Mouse (Mus musculus): ENCODE data around the gene Ceacam19. TPM values are rescaled to one million over a fixed set of nuclear protein-coding genes. Genes with fewer than 3 reads are reported as not detected.

The Ceacam19 gene
- polyA plus RNA-seq, 1 experiment from 2014 or later, result not detected

DNA sequence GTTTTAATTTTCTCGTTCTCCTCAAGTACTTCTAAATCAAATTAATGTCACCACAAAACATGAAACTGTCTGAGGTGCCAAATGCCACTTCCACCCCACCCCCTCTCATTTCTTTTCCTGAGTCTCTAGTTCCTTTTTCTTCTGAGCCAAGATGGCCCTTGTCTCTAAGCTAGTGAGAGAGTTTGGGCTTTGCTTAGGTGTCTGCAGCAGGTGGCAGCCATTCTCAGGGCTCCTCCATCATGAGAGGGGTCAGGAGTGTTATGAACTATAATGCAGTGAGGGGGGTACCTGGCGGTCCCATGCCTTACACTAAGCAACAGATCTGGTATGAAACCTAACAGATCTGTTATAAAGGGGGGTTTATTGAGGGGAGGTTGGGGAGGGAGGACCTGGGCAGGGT is 35.6 kb upstream of the Ceacam19 start:
- ATAC-seq (no peak), DNase-seq (no peak)
- H3K4me2 ChIP-seq (ENCODE audit: low read depth, low read length), result no peak overlapping the region
- H3K27me3 ChIP-seq (ENCODE audit: insufficient read depth, low read length), result no peaks in the 10 kb centered on the region
- TF ChIP-seq EP300 (IDR thresholded peaks at IDR 0.05; ENCODE audit: low read depth) (no peak), CTCF (IDR thresholded peaks at IDR 0.05; ENCODE audit: low read depth) (no peak)
- 27% methylated on average over 2 of the region's 2 CpGs for WGBS (ENCODE audit: insufficient replicate concordance)
- H3K9ac ChIP-seq (replicated peaks), result no peak overlapping the region
- H3K4me1 ChIP-seq (ENCODE audit: insufficient read depth), result peaks cover 9% of the 10 kb centered on the region
- no peaks in the 10 kb centered on the region for H3K9me3 ChIP-seq (ENCODE audit: low read length)
- no peak overlapping the region for H3K4me3 ChIP-seq (ENCODE audit: low read depth, low read length)
- 0 out of 2 replicates have a peak, but pooled peaks cover under 1% of the 10 kb centered on the region for H3K36me3 ChIP-seq (replicated peaks; ENCODE audit: insufficient read depth, low read length)
- no peak overlapping the region for H3K27ac ChIP-seq (ENCODE audit: low read depth)

DNA sequence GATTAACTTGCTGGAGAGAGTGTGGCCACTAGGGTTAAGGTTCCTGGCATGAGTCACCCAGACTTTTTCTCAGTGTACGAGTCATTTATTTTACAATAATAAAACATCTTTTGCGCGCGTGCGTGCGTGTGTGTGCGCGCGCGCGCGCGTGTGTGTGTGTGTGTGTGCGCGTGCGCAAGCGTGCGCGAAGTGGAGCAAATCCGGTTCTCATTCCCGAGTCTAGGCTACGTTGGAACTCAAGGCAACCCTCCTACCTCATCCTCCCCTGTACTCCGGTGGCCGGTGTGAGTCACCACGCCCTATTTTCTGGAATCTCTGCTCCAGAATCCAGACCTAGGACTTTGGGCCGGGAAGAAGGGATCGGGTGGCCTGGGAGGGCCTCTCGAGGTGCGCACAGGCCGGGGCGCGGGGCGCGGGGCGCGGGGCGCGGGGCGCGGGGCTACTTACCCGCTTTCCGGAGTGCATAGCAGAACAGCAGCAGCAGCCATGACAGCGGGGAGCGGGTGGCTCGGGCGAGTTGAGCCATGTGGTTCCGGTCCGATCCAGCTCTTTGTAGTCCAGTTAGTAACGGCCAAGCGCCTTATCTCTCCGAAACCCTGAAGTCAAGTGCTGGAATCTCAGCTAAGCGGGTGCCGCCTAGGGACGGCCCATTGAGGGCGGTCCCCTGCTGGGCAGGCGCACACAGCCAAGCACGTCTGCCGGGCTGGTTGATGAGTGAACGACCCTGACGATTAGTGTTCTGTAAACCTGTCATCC is 32.9 kb upstream of the Ceacam19 start, which contains the start of gene Pvr:
Pvr (minus strand) TSS at position 655 of the 756 bp plus-strand sequence.
- Histone ChIP-seq H3K4me2 (ENCODE audit: low read depth, low read length) (peak within 1 kb of the TSS; percentile 92), H3K27me3 (ENCODE audit: insufficient read depth, low read length) (no peaks in the 10 kb centered on the region), H3K36me3 (replicated peaks; ENCODE audit: insufficient read depth, low read length) (peaks cover 9% of the 10 kb centered on the region; the same call in 1 of the 2 replicates), H3K9me3 (ENCODE audit: low read length) (no peaks in the 10 kb centered on the region), H3K4me1 (ENCODE audit: insufficient read depth) (peaks cover 9% of the 10 kb centered on the region), H3K4me3 (ENCODE audit: low read depth, low read length) (peak within 1 kb of the TSS; percentile 76), H3K27ac (ENCODE audit: low read depth) (peak within 1 kb of the TSS; percentile 86), H3K9ac (replicated peaks) (peak within 1 kb of the TSS; percentile 81)
- TF ChIP-seq EP300 (IDR thresholded peaks at IDR 0.05; ENCODE audit: low read depth) (no peak), CTCF (IDR thresholded peaks at IDR 0.05; ENCODE audit: low read depth) (peak; percentile 39)
- peak; percentile 90 for ATAC-seq
- DNase-seq, result peak; percentile 70
- 2% methylated on average over 59 of the region's 60 CpGs for WGBS (ENCODE audit: insufficient replicate concordance)

- peak overlapping the region; percentile 92 for H3K4me2 ChIP-seq (ENCODE audit: low read depth, low read length)
- H3K9ac ChIP-seq (replicated peaks), result peak overlapping the region; percentile 81
- no peaks in the 10 kb centered on the region for H3K9me3 ChIP-seq (ENCODE audit: low read length)
- no peak for DNase-seq
- H3K4me1 ChIP-seq (ENCODE audit: insufficient read depth), result peaks cover 9% of the 10 kb centered on the region
- no peaks in the 10 kb centered on the region for H3K27me3 ChIP-seq (ENCODE audit: insufficient read depth, low read length)
- H3K27ac ChIP-seq (ENCODE audit: low read depth), result no peak overlapping the region
- H3K4me3 ChIP-seq (ENCODE audit: low read depth, low read length), result peak overlapping the region; percentile 76
- H3K36me3 ChIP-seq (replicated peaks; ENCODE audit: insufficient read depth, low read length), result peaks cover 11% of the 10 kb centered on the region; the same call in 1 of the 2 replicates
- WGBS (ENCODE audit: insufficient replicate concordance), result 29% methylated on average over 4 of the region's 4 CpGs
- no peak; the same call in 1 of the 2 replicates for ATAC-seq
- TF ChIP-seq EP300 (IDR thresholded peaks at IDR 0.05; ENCODE audit: low read depth) (no peak), CTCF (IDR thresholded peaks at IDR 0.05; ENCODE audit: low read depth) (no peak)
Observed at GRCm38 (mm10) chr7:19920166-19920505, 32.4 kb upstream of the Ceacam19 start.

- no peak for TF ChIP-seq EP300 (IDR thresholded peaks at IDR 0.05; ENCODE audit: low read depth)
- no peak for TF ChIP-seq CTCF (IDR thresholded peaks at IDR 0.05; ENCODE audit: low read depth)
- DNase-seq, result no peak
- H3K9ac ChIP-seq (replicated peaks), result no peak overlapping the region
- no peak overlapping the region for H3K4me2 ChIP-seq (ENCODE audit: low read depth, low read length)
- ATAC-seq, result no peak
- no peaks in the 10 kb centered on the region for H3K9me3 ChIP-seq (ENCODE audit: low read length)
- no peaks in the 10 kb centered on the region for H3K4me1 ChIP-seq (ENCODE audit: insufficient read depth)
- H3K36me3 ChIP-seq (replicated peaks; ENCODE audit: insufficient read depth, low read length), result peaks cover 17% of the 10 kb centered on the region; the same call in 1 of the 2 replicates
- H3K4me3 ChIP-seq (ENCODE audit: low read depth, low read length), result no peak overlapping the region
- H3K27me3 ChIP-seq (ENCODE audit: insufficient read depth, low read length), result no peaks in the 10 kb centered on the region
- 85% methylated on average over 7 of the region's 7 CpGs for WGBS (ENCODE audit: insufficient replicate concordance)
- no peak overlapping the region for H3K27ac ChIP-seq (ENCODE audit: low read depth)
Observed at GRCm38 (mm10) chr7:19914558-19914957, 26.8 kb upstream of the Ceacam19 start.

- no peaks in the 10 kb centered on the region for H3K4me1 ChIP-seq (ENCODE audit: insufficient read depth)
- ATAC-seq (no peak), DNase-seq (no peak)
- no peak overlapping the region for H3K4me2 ChIP-seq (ENCODE audit: low read depth, low read length)
- H3K27me3 ChIP-seq (ENCODE audit: insufficient read depth, low read length), result no peaks in the 10 kb centered on the region
- no peak overlapping the region for H3K9ac ChIP-seq (replicated peaks)
- no peak overlapping the region for H3K27ac ChIP-seq (ENCODE audit: low read depth)
- no peak overlapping the region for H3K4me3 ChIP-seq (ENCODE audit: low read depth, low read length)
- TF ChIP-seq EP300 (IDR thresholded peaks at IDR 0.05; ENCODE audit: low read depth) (no peak), CTCF (IDR thresholded peaks at IDR 0.05; ENCODE audit: low read depth) (no peak)
- 84% methylated on average over 23 of the region's 23 CpGs for WGBS (ENCODE audit: insufficient replicate concordance)
- peaks cover 26% of the 10 kb centered on the region for H3K36me3 ChIP-seq (replicated peaks; ENCODE audit: insufficient read depth, low read length)
- H3K9me3 ChIP-seq (ENCODE audit: low read length), result no peaks in the 10 kb centered on the region
Observed at GRCm38 (mm10) chr7:19911695-19912524, 24.1 kb upstream of the Ceacam19 start.

- WGBS (ENCODE audit: insufficient replicate concordance), result 71% methylated on average over 6 of the region's 6 CpGs
- no peak for ATAC-seq
- H3K27ac ChIP-seq (ENCODE audit: low read depth), result no peak overlapping the region
Observed at GRCm38 (mm10) chr7:19911292-19911658, 23.5 kb upstream of the Ceacam19 start.

More at GRCm38 (mm10) chr7:19911292-19911658, 23.5 kb upstream of the Ceacam19 start:
- Histone ChIP-seq H3K4me1 (ENCODE audit: insufficient read depth) (no peaks in the 10 kb centered on the region), H3K9me3 (ENCODE audit: low read length) (no peaks in the 10 kb centered on the region), H3K4me2 (ENCODE audit: low read depth, low read length) (no peak overlapping the region), H3K36me3 (replicated peaks; ENCODE audit: insufficient read depth, low read length) (peaks cover 27% of the 10 kb centered on the region), H3K27me3 (ENCODE audit: insufficient read depth, low read length) (no peaks in the 10 kb centered on the region), H3K4me3 (ENCODE audit: low read depth, low read length) (no peak overlapping the region), H3K9ac (replicated peaks) (no peak overlapping the region)
- TF ChIP-seq EP300 (IDR thresholded peaks at IDR 0.05; ENCODE audit: low read depth) (no peak), CTCF (IDR thresholded peaks at IDR 0.05; ENCODE audit: low read depth) (no peak)
- DNase-seq, result no peak

All from liver, postnatal 0 days (tissue).